Mouse (Mus musculus) testis, adult 2 months (tissue): ENCODE results near the gene Fbxo31.

Experiments used
- CTCF ChIP-seq: fragments of 200-500 bp; IDR thresholded peaks from 2 replicates; pipeline ENCODE4 v1.5.1; 2012; ENCODE audit warnings: low read depth, mild to moderate bottlenecking, inconsistent platforms, low read length, moderate library complexity; ENCODE audit not compliant: control insufficient read depth, insufficient read depth, insufficient replicate concordance
- POLR2A ChIP-seq: fragments of 200-500 bp; IDR thresholded peaks from 2 replicates; pipeline ENCODE4 v1.6.1; 2012; ENCODE audit warnings: low read depth, mild to moderate bottlenecking, inconsistent platforms, low read length, moderate library complexity; ENCODE audit not compliant: control insufficient read depth

DNA sequence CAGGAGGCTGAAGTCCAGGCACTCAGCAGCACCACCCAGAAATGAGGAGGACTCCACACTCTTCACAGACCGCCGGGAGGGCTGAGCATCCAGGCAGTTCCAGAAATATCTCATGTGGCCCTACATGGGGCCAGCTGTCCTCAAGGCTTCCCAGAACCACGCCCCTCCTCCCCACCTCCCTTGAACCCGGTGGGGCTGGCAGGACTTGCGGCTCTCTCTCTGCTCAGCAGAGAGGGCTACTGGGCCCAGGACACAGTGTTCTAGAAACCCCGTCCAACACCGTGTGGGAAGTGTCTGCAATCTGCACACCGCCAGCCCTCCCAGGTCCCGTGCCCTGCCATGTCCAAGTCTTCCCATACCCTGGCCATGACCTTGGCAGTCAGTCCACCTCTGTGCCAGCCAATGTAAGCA, 15.7 kb downstream of the Fbxo31 start:
- TF ChIP-seq CTCF, result no peak
- TF ChIP-seq POLR2A, result no peak
